Mouse (Mus musculus): ENCODE measurements around the gene Rarres2.

Gene Rarres2

DNA sequence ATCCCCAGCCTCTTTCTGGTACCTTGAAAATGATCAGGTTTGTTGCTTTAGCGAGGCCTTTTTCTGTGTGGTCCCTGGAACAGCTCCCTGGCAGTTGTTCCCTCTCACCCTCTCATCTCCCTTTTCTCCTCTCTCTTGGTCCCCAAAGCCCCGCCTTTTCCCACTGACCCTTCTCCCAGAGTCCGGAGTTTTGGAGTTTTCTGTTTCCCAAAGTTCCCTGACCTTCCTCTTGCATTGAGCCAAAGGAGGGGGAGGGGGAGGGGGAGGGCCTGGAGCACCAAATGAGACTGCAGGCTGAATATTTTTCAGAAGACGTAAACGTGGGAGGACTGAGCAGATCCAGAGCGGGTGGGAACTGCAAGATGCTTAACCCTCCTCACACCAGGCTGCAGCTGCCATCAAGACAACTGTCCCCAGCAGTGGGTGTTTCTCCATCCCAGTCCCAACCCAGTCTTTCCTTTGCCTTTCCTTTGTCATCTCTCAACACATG lies at the start of gene Rarres2:
Rarres2 (minus strand) TSS at position 218 of the 490 bp plus-strand sequence.
- DNase-seq = peak; percentile 59 to 62

DNA sequence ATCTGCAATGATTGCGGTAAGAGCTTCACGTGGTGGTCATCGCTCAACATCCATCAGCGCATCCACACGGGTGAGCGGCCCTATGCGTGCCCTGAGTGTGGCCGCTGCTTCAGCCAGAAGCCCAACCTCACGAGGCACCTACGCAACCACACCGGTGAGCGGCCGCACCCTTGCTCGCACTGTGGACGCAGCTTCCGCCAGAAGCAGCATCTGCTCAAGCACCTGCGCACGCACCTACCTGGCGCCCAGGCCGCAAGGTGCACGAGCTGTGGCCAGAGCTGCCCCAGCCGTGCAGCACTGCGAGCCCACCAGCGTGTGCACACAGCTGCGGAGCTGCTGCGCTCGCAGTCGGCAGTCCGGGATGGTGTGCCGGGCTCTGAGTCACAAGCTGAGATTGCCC lies 47.4 kb upstream of the Rarres2 start:
- DNase-seq = no peak

DNA sequence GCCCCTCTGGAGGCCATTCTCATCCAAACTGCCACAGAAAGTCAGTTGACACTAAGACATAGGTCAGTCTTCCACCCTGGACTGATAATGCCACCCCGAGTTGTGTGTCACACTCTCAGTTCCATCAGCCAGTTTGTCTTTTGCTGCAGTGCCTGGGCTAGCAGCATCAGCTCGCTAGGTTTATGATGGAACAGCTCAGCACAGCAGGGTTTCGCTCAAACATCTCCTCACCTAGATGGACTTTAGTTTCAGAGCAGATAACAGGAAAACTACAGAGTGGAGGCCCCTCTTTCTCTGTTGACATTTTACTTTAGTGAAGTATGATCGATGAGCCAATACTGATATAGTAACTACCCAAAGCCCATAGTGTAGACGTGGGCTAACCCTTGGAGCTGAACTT lies 42.2 kb upstream of the Rarres2 start:
- no peak for DNase-seq

DNA sequence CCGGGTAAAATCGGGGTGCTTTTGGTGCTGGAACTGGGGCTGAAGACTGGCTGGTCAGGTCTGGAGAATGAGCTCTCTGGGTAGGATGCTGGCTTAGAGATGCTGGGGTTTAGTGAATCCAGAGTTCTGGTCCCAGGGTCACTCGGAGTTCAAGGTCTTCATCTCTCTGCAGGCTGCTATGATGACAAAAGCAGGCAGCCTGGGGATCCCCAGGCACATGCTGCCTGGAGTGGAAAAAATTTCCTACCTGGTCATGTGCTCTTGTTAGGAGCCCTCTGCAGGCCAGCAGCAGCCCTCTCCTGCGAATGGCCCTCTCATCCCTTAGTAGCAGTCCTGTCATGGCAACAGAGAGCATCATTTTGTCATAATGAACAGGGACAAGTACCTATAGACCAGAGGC lies 40.9 kb upstream of the Rarres2 start:
- DNase-seq = no peak

DNA sequence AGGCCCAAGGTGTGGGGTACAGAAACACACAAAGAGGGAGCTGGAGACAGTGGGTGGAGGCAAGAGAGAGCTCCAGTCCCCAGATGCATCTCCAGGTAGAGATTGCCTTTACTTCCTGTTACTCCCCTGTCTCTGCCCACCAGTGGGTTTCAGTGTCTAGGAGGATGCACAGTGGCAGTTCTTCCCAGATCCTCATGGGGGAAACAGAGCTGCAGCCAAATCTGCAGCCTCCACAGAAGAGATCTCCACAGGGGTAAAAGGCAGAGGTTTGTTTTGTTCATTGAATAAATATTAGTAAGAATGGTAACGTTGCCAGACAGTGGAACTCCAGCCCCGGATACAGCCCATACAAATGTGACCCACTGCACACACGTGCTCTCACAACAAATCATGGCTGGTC lies 38.1 kb upstream of the Rarres2 start:
- DNase-seq = no peak

DNA sequence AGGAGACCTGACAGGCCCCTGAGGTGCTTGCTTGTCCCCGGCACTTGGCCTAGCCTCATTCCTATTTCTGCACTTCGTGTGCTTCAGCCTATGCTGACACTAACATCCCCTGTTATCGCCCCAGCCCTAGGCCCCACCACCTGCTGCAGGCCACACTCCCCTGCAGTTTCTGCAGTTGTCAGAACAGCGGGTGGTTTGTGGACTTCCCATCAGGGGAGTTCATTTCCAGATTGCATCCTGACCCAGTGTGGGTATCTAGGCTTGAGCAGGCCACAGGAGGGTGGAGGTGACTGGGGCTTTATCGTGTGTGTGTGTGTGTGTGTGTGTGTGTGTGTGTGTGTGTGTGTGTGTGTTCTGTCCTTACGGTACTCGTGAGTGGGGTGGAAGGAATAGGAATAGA lies 36.9 kb upstream of the Rarres2 start:
- DNase-seq = no peak

DNA sequence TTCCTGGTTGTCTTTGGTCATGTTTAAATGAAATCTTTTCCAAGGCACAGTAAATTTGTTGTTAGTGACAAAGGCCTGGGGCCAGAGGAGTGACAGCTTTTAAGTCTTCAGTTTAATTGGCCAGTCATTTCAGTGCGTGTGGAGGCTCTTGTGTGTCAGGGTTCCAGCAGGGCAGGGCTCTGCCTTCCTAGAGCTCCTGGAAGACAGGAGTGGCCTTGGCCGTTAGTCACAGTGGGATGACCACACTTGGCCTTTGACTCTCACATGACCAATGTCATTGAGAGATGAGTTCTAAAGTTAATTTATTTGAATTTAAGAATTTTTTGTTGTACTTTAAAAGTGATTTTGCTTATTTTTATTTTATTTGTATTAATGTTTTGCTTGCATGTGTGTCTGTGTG lies 35.5 kb upstream of the Rarres2 start:
- DNase-seq = no peak

DNA sequence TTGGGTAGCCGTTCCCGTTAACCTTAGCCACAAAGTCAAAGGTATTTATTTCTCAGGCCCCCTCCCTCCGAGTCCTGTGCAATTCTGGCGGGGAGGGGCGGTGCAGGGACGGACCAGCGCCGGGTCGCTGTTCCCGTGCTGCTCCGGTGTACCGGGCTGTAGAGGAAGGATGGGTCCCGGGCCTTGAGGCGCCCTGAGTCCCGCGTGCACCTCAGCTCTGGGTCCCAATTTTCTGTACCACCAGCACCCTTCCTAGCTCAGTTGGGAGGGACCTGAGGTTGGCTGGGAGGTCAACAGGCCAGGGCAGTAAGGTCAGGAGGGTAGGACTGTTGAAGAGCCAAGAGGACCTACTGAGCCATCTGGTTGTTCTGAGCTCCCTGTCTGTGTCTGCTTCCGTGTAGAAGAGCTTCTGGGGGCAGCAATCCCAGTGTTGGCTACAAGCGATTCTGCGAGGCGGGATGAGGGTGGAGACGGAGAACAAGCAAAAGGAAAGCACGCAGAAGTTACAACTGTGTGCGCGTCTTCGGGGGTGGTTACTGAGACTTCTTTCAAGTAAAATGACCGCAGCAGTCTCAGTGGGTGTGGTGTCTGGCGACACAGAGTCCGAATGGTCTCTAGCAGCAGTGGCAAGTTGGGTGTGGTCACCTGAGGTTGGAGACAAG lies 29.6 kb upstream of the Rarres2 start:
- DNase-seq = peak; percentile 48 to 57

DNA sequence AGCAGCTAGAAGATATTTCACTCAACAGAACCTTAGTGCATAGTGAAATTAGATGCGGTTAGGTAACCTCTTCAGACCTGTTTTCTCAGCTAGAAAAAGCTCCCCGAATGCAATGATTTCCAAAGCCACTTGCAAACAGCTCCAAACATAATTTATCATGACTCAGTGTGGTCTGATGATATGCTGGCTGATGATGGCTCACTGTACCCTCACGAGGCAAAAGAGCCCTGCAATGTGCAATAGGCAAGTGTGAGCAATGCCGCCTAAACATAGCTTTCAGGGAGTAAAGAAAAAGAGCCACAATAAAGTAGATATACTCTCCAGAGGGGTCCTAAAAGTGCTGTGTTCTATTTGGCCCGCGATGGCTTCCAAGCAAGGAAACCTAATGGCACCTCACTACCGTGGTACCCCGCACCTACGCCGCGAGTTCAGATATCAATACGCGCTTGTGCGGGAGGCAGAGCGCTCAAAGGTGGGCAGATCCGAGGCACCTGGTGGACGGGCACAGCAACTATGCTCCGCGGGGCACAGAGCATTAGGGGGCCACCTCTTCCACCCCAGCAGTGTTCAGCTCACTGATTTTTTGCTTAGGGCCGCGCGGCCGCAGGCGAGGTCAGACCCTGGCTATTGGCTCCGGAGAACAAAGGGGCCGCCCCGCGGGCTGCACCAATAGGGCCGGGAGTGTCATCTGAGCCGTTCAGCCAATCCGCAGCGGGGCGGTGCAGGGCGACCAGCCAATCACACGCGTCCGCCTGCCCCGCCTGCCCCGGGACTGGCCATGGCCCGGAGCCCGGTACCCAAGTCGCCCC lies 28.9 kb upstream of the Rarres2 start, which contains the start of gene Zfp775:
Zfp775 (plus strand) TSS at position 793 of the 809 bp plus-strand sequence.
- DNase-seq = peak; percentile 96 to 98

DNA sequence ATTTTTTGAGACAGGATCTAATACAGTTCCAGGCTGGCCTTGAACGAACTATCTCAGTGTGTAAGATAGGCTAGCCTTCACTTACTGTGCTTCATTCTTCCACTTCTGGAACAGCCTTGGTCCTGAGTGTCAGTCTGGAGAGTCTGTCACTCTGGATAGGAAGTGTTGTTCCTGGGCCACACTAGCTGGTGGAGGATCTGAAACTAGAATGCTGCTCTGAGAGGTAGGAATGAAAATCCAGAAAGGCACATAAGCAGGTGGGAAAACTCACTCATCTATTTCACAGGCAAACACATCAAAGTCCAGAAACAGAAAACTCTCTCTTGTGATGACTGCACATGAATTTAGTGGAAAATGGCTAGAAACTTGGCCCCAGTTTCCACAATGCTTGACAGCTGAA lies 28.0 kb upstream of the Rarres2 start:
- no peak for DNase-seq

DNA sequence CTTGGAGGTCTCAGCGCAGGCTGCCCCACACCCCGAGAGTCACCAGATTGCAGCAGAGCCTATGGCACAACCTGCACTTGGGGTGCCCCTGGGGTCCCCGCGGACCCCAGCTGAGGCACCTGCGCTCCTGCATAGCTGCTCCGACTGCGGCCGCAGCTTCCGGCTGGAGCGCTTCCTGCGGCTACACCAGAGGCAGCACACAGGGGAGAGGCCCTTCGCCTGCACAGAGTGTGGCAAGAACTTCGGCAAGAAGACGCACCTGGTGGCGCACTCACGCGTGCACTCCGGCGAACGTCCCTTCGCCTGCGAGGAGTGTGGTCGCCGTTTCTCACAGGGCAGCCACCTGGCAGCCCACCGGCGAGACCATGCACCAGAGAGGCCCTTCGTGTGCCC lies 24.6 kb upstream of the Rarres2 start:
- no peak for DNase-seq

DNA sequence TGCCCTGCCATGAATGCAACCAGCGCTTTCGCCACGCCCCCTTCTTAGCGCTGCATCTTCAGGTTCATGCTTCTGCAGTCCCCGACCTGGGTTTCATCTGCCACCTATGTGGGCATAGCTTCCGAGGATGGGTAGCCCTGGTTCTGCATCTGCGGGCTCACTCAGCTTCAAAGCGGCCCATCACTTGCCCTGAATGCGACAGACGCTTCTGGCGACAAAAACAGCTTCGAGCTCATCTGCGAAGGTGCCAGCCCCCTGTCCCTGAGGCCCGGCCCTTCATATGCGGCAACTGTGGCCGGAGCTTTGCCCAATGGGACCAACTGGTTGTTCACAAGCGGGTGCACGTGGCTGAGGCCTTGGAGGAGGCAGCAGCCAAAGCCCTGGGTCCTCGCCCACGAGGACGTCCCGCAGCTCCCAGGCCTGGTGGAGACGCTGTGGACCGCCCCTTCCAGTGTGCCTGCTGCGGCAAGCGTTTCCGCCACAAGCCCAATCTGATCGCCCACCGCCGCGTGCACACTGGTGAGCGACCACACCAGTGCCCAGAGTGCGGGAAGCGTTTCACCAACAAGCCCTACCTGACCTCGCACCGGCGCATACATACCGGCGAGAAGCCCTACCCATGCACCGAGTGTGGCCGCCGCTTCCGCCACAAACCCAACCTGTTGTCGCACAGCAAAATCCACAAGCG lies 24.1 kb upstream of the Rarres2 start:
- no peak for DNase-seq

DNA sequence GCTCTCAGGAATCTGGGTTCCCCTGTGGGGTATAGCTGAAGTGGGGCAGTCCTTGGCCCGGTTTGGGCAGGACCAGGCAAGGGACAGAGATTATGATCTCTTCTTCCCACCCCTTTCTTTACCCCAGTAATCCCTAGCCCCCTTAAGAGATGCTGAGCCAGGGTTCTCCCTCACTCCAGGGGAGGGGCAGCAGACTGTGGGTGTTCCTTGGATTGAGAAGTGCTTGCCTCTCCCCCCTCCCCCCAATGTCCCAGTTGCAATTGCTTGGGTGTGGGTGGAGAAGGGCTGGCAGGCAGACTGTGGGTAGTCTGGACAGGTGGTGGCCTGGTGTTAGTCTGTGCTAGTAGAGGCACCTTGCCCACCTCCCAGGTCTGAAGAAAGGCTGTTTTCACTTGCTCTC lies 22.7 kb upstream of the Rarres2 start:
- DNase-seq = no peak

DNA sequence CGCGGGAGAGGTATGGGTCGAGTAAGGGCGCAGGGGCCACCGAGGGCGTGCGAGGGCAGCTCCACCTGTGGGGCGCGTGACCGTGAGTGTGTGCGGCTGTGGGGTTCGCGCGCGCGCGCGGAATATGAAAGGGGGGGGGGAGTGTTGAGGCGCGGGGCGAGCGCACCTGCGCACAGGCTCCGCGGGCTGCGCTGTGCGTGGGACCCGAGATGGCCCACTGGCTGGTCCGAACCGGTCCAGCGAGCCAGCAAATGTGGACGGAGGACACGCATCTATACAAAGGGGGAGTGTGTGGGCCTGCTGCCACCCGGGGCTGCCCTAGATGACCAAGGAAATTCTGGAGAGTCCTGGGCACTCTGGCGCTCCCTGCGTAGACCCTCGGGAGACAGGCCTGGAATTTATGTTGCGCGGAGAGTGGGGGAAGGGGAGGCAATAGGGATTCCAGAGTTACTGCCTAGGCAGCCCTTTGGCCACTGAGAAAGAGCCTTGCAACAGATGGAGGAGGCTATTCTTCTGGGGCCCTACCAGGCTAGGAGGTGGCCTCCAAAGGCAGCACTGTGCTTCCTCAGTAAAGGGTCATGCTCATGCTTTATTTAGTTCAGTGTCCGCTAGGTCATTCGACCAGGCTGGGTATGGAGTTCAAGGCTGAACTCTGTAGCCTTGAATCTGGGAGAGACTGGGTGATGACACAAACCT lies 21.6 kb upstream of the Rarres2 start:
- DNase-seq = peak; percentile 33

DNA sequence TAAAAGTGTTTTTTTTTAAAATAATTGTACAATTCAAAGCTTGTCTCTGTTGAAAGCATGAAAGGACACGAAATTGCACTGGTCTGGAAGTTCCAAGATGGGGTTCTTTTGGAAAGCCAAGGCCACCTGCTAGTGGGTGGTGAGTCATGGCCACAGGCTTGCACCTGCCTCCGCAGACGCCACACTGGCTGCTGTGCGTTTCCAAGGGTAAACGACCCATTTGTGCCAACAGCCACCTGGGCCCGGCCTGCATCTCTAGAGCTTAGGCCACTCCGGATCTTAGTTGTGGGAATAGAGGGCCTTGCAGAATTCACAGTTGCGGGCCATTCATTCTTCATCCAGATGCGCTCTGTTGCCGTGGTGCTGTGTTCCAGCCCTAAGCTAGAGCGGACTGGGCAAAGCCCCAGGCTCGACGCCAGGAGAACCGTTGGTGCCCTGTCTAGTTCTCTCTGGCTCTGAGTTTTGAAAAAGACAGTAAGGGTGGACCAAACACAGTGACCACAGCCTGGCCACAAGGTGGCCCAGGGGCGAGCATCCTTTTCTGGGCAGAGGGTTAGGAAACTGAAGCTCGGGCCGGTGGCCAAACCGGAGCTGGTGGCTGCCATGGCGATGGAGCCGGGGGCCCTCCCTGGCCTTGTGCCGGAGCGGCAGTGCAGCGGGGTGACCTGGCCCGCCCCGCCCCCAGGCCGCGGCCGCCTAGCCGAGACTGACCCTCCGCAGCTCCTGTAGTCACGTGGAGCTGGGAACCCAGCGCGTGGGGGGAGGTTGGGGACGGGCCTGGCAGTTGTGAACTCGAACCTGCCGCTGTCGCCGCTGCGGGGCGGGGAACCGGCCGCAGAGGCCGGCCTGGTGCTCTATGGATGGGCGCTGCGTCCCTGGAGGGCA lies 20.8 kb upstream of the Rarres2 start, which contains the start of the genes Repin1 and Gm44965:
Repin1 (plus strand) TSS at position 726 of the 885 bp plus-strand sequence.
Gm44965 (plus strand) TSS at position 784 of the 885 bp plus-strand sequence.
- peak; percentile 91 to 93 for DNase-seq

DNA sequence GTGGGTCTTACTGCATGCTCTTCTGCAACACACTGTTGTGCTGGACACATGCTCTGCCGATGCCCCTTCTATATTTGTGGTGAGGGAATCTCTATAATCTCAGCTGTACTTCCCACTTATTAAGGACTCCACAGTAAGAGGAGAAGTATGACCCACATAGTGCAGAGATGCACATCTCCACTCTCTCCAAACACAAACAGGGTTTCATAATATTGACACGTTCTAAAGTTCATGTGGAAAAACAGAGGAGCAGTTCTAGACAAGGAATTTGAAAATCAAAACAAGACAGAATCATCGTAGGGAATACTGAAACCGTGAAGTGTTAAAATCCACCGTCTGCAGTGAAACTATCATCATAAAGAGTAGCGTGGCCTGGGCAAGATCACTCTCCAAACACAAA lies 19.3 kb upstream of the Rarres2 start:
- no peak for DNase-seq

DNA sequence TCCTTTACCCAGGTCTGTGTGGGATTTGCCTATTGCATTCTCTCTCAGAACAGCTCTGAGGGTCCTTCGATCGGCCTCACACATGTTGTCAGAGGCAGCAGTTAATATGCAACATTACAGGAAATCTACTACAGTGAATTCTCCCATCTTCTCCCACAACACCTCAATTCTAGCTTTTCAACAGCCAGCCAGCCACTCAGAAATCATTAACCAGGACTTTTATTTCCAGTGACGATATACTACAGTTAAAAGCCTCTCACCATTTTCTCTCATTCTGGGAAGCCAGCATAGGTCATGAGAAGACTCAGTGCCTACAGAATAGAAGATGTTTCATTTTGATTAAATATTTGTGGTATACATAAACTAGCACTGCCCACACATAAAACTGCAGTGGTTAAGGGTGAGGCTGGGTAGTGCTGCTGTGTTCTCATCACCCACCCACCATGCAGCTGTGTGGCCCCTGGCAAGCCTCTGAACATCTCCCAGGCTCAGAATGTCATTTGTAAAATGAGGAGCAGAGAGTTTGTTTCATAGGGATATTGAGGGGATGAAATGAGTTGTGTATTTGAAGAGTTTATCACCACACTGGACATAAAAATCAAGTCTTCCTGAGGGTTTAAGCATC lies 18.7 kb upstream of the Rarres2 start:
- no peak for DNase-seq

DNA sequence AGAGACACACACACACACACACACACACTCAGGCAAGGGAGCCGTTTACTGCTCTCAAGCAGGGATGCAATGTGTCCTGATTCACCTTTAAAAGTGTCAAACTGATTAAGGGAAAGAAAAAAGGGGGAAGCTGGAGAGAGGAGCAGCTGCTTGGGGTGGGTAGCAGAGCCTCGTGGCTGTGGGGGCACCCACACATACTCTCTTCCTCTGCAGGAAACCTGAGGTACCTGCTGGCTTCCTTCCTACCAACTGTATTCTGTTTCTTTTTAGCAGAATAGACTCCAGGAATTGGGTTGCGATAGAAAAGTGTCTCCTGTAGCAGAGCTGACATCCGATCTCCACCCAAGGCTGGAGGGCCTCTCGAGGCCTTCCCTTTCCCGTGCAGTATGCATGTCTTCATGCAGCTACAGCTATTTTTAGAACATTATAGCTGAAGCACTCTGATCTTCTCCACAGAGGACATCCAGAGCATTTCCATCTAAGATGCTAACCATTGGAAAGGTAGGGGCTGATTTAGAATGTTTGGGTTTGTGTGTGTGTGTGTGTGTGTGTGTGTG lies 16.7 kb upstream of the Rarres2 start, which contains the start of gene Gm45021:
Gm45021 (plus strand) TSS at position 417 of the 557 bp plus-strand sequence.
- DNase-seq = no peak

DNA sequence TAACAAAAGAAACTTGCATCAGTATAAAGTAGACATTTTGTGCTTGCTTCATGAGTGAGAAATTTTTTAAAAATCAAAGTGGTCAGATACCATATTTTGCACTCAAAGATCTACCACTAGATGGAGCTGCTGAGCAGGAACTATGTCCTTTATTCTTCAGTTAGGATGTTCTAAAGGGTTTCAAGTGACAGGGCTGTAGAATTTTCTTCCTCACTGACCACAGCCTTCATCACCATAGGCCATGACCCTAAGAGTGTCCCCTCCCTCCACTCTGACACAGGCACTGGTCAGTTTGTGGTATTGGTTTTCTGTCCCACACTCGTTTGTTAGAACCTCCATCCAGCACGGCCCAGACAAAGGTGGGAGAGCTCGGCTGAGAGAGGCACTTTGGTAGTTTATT lies 9.4 kb upstream of the Rarres2 start:
- DNase-seq = peak in 1 of 2 experiments; percentile 27

DNA sequence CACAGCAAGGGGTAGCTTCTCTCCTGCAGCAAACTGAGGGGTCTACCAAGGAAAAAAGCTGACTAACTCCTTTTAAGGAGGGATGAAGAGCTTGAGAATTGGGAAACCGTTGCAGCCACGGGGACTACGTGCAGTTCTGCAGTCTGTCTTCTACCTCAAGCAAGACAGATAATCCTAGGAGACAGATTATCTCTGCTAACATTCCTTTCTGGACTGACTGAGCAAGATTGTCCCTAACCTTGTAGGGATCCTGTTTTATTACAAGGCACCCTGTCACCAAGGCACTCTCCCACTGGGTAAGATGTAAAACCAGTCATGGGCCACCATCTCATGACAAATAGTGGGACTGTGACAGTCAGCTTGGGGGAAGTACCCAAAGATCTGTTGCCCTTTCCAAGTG lies 8.7 kb upstream of the Rarres2 start:
- DNase-seq = no peak

DNA sequence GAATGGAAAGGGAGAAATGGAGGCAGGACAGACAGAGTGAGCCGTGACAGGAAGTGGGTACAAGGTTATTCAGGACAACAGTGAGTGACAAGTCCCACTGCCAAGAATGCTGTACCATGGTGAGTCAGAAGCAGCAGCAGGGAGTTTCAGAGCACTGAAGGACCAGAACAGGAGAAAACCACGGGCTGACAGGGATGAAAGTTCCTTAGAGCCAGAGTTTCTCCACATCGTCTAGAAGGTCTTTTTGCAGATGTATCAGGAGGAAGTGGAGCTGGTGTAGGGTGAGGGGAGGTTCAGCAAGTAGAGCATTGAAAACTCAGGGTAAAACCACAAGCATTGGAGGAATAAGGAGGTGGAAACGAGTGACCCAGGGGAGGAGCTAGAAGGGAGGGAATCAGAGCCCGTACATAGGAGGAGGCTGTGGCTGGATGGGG lies 6.6 kb upstream of the Rarres2 start:
- peak; percentile 38 to 51 for DNase-seq
